Mouse (Mus musculus) spleen, postnatal 4 days (tissue): ENCODE data around the gene Fut1.

ENCODE experiments used
- DNase-seq, 2 experiments: peaks; one replicate each; pipeline ENCODE4 v3.0.0; 2022; ENCODE audit warnings: low spot score in 2 of 2

Fut1 gene

GRCm38 (mm10) chr7:45667761-45668160 lies 50.7 kb downstream of the Fut1 start:
- no peak for DNase-seq

- no peak for DNase-seq
These were observed 51.8 kb downstream of the Fut1 start for GRCm38 (mm10) chr7:45668921-45669320.
